Mouse (Mus musculus): ENCODE measurements at regions not wholly inside any gene's neighbourhood (a gene's known extent, or its start where the extent isn't known, plus 50 kb on each side); places are given as distances from the start of the nearest gene placed in this dataset.

DNA sequence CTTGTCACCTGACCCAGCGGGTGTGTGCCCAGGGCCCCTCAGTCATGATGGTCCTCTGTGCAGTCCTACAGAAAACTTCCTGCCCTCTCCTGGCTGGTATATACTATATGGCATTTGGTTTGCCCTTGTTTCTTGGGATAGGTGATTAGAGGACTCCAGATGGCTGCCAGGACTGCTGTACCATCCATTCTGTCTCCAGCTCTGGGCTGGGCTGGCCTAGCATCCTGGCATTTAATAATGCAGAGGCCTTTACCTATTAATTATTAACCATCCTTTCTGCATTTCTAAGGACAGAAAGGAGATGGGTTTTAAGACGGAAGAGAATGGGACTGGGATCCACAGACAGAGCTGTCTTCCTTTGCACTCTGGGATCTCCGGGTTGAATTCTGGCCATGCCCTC lies 288.7 kb upstream of the Myt1l start:
- Histone ChIP-seq H3K79me2 (ENCODE audit: inconsistent target) (no peaks in the 10 kb centered on the region), H3K27ac (no peak overlapping the region), H3K36me3 (ENCODE audit: inconsistent target) (no peaks in the 10 kb centered on the region), H3K4me3 (ENCODE audit: inconsistent target) (no peak overlapping the region)
- 78% methylated on average over 3 of the region's 3 CpGs for WGBS (ENCODE audit: missing documents)

GRCm38 (mm10) chr12:29239975-29240374 lies 288.2 kb upstream of the Myt1l start:
- Histone ChIP-seq H3K79me2 (ENCODE audit: inconsistent target) (no peaks in the 10 kb centered on the region), H3K4me3 (ENCODE audit: inconsistent target) (no peak overlapping the region), H3K27ac (no peak overlapping the region), H3K36me3 (ENCODE audit: inconsistent target) (no peaks in the 10 kb centered on the region)
- 54% methylated on average over 5 of the region's 5 CpGs for WGBS (ENCODE audit: missing documents)

DNA sequence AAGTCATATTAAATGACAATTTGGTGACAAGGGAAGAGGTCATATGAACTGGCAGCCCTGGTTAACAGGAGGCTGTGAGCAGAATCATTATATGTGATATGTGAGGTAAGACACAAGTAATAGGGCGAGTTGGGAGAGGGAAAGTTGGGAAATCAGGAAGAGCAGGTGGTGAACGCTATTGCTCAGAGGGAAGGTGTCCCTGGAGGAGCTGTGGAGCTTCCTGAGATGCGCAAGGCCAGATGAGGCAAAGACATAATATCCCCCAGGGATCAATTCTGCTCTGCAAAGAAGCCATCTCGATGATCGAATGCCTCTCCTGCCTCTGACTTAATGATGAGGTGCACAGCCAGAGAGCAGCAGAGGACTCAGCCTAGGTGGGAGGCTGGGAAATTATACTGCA lies 285.1 kb upstream of the Myt1l start:
- H3K36me3 ChIP-seq (ENCODE audit: inconsistent target), result no peaks in the 10 kb centered on the region
- 83% methylated on average over 5 of the region's 5 CpGs for WGBS (ENCODE audit: missing documents)
- H3K4me3 ChIP-seq (ENCODE audit: inconsistent target), result no peak overlapping the region

DNA sequence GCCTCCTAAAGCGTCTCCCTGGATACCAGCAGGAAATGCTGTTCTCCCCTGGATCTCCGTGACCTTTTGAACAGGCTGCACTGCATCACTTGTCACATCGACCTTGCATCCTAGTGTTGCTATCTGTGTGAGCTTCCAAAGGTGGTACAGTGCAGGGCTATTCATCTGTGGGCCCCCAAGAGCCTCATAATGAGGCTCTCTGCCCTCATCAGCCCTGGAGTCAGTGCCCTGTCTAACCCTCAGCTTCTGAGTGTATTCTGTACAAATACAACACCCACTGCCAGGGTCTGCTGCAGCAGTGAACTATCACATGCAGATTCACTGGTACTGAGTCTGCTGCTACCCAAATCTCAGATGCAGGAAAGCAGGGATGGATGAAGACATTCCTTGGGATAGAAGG lies 282.1 kb upstream of the Myt1l start:
- Histone ChIP-seq H3K27ac (no peak overlapping the region), H3K79me2 (ENCODE audit: inconsistent target) (no peaks in the 10 kb centered on the region), H3K4me3 (ENCODE audit: inconsistent target) (no peak overlapping the region), H3K36me3 (ENCODE audit: inconsistent target) (no peaks in the 10 kb centered on the region)
- WGBS (ENCODE audit: missing documents), result 66% methylated on average over 3 of the region's 3 CpGs

More for the DNA sequence above, 285.1 kb upstream of the Myt1l start:
- Histone ChIP-seq H3K79me2 (ENCODE audit: inconsistent target) (no peaks in the 10 kb centered on the region), H3K27ac (no peak overlapping the region)

GRCm38 (mm10) chr12:29247356-29247755 lies 280.8 kb upstream of the Myt1l start:
- H3K4me3 ChIP-seq (ENCODE audit: inconsistent target), result no peak overlapping the region
- no peaks in the 10 kb centered on the region for H3K79me2 ChIP-seq (ENCODE audit: inconsistent target)
- no peak overlapping the region for H3K27ac ChIP-seq
- no peaks in the 10 kb centered on the region for H3K36me3 ChIP-seq (ENCODE audit: inconsistent target)
- WGBS (ENCODE audit: missing documents), result 79% methylated on average over 5 of the region's 5 CpGs

DNA sequence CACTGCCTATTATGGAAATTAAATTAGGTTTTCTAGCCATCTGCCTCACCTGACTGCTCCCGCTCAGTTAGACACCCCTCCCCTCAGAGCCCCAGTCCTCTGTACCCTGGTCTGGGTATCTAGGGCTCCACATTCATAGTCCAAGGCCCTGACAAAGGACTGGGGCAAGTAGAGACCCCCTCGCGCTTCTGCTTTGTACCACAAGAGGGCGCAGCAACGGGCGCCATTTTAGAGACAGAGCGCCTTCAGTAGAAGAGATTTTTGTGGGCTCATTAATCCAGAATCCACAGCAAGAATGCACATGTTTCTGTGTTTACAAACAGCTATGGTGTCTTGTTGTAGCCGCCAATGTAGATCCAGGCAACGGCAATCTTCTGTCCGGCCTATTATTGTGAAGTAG lies 279.7 kb upstream of the Myt1l start:
- 91% methylated on average over 10 of the region's 10 CpGs for WGBS (ENCODE audit: missing documents)
- Histone ChIP-seq H3K4me3 (ENCODE audit: inconsistent target) (no peak overlapping the region), H3K36me3 (ENCODE audit: inconsistent target) (no peaks in the 10 kb centered on the region), H3K27ac (no peak overlapping the region), H3K79me2 (ENCODE audit: inconsistent target) (no peaks in the 10 kb centered on the region)

DNA sequence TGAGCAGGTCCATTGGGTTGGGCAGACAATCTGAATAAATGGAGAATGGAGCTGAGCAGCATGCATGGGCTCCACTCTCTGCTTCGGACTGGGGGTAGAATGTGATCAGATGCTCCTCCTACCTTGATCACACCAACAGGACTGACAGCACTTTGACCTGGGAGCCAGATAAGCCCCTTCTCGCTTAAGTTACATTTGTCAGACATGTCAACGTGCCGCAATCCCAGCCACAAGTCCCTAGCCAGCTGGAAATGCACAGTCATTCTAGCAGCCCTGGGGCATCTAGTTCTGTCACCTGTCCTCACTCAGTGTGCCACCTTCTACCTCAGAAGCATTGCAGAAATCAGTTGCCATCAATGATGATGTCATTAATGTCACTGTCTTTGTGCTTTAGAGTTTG lies 272.1 kb upstream of the Myt1l start:
- Histone ChIP-seq H3K79me2 (ENCODE audit: inconsistent target) (no peaks in the 10 kb centered on the region), H3K36me3 (ENCODE audit: inconsistent target) (no peaks in the 10 kb centered on the region), H3K27ac (no peak overlapping the region), H3K4me3 (ENCODE audit: inconsistent target) (no peak overlapping the region)
- WGBS (ENCODE audit: missing documents), result 89% methylated on average over 4 of the region's 4 CpGs

DNA sequence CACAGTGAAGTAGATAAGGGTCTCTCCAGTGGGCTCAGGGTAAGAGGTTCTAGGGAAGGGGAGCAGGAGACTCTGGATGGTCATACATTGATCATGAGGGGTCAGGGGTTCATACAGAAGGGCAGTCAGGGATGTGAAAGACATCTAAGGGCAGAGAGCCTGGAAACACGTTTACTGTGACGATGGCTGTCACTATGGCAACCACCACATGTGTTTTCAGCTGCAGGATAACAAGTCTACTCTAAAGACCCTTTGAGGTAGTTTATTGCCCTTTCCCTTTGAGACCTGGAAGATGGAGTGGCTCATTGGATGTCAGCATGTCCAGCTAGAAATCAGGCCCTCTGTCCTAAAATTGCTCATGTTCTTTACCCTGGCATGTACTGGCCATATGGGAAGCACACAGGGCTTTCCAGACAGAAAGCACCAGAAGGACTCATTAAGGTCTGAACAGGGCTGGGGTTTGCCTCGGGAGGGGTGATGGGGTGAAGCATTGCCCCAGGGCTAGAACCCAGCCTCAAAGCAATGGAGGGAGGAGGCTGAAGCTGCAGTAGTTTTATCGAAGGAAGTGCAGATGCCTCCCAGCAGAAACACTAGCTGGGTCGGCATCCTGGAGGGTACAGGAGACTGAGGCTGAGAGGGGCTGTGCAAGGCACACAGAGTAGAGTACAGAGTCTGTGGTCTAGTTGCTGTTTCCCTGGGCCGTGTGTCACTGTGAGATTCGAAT lies 271.0 kb upstream of the Myt1l start:
- Histone ChIP-seq H3K4me3 (ENCODE audit: inconsistent target) (no peak overlapping the region), H3K79me2 (ENCODE audit: inconsistent target) (no peaks in the 10 kb centered on the region), H3K27ac (no peak overlapping the region), H3K36me3 (ENCODE audit: inconsistent target) (no peaks in the 10 kb centered on the region)
- WGBS (ENCODE audit: missing documents), result 35% methylated on average over 7 of the region's 7 CpGs

DNA sequence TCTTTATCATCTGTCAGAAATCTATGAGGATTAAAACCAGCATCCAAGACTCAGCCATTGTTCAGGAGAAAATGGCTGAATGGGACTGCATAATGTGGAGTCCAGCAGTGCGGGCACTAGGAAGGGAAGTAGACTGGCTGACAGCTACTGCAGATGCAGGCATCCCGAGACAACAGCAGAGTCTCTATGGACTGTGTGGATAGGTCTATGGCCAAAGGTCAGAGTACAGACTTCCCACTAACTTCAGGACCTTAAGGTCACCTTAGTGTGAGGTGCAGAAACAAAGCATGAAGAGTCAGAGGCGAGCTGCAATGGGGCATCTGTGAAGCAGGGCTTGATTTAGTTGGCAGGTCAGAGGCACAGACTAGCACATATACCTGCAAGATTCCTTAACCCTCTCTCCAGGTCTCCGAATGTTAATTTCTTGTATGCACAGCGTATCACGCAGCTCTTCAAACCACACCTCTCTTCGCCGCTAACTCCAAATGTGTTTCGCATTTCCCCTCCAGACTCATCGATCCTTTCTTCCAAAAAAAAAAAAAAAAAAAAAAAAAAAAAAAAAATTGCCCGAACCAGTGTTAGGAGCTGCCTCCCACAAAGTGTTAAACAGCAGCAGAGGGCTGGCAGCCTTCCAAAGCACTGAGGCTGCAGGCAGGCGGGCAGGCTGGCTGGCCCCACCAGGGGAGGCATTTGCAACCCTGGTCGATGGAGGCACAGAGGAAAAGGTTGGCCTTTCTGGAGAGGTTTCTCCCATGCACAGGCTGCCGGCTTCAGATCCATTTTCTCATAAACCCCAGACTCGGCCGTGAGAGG lies 270.2 kb upstream of the Myt1l start:
- no peak overlapping the region for H3K4me3 ChIP-seq (ENCODE audit: inconsistent target)
- 25% methylated on average over 14 of the region's 16 CpGs for WGBS (ENCODE audit: missing documents)

GRCm38 (mm10) chr12:29258548-29258874 lies 269.7 kb upstream of the Myt1l start:
- Histone ChIP-seq H3K36me3 (ENCODE audit: inconsistent target) (no peaks in the 10 kb centered on the region), H3K4me3 (ENCODE audit: inconsistent target) (no peak overlapping the region), H3K27ac (no peak overlapping the region), H3K79me2 (ENCODE audit: inconsistent target) (no peaks in the 10 kb centered on the region)

More for the DNA sequence above, 270.2 kb upstream of the Myt1l start:
- Histone ChIP-seq H3K27ac (no peak overlapping the region), H3K79me2 (ENCODE audit: inconsistent target) (no peaks in the 10 kb centered on the region), H3K36me3 (ENCODE audit: inconsistent target) (no peaks in the 10 kb centered on the region)

DNA sequence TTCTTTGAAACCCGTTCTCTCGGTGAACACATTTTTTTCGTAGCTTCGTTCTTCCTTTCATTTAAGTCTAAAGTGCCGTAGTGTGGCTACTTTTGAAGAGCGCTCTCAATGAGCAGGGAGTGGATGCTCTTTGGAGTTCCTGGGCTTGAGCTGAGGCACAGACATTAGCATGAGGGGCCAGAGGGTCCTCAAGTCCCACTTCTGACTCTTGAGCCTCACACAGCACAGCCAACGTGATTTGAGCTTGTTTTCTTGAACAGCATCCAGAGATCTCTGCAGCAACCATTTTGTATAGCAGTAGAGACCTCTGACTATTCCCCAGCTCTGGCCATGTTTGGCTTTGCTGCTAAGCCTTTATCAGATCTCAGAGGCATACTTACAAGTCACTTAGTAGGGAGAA lies 269.2 kb upstream of the Myt1l start:
- WGBS (ENCODE audit: missing documents), result 90% methylated on average over 7 of the region's 7 CpGs
- no peak overlapping the region for H3K27ac ChIP-seq

DNA sequence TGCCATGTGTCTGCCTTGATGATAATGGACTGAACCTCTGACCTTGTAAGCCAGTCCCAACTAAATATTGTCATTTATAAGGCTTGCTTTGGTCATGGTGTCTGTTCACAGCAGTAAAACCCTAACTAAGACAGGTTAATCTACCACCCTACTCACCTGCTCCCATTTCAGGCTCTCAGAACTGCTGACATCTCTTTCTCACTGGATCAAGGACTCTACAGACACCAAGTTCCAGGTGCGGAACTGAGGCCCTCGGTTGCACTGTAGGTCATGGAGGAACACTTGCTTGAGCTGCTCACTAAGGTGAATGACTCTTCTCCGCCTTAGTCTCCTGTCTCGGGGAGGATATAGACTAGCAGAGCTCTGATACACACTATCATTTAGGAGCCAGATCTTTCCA lies 254.0 kb upstream of the Myt1l start:
- H3K36me3 ChIP-seq (ENCODE audit: inconsistent target), result no peaks in the 10 kb centered on the region
- WGBS (ENCODE audit: missing documents), result 96% methylated on average over 4 of the region's 4 CpGs
- no peak overlapping the region for H3K27ac ChIP-seq
- H3K79me2 ChIP-seq (ENCODE audit: inconsistent target), result no peaks in the 10 kb centered on the region
- no peak overlapping the region for H3K4me3 ChIP-seq (ENCODE audit: inconsistent target)

More for the DNA sequence above, 269.2 kb upstream of the Myt1l start:
- H3K79me2 ChIP-seq (ENCODE audit: inconsistent target), result no peaks in the 10 kb centered on the region
- H3K4me3 ChIP-seq (ENCODE audit: inconsistent target), result no peak overlapping the region
- H3K36me3 ChIP-seq (ENCODE audit: inconsistent target), result no peaks in the 10 kb centered on the region

GRCm38 (mm10) chr12:29275676-29276075 lies 252.5 kb upstream of the Myt1l start:
- 84% methylated on average over 4 of the region's 4 CpGs for WGBS (ENCODE audit: missing documents)
- Histone ChIP-seq H3K4me3 (ENCODE audit: inconsistent target) (no peak overlapping the region), H3K36me3 (ENCODE audit: inconsistent target) (no peaks in the 10 kb centered on the region), H3K27ac (no peak overlapping the region), H3K79me2 (ENCODE audit: inconsistent target) (no peaks in the 10 kb centered on the region)

- WGBS (ENCODE audit: missing documents), result 10% methylated on average over 13 of the region's 13 CpGs
- no peak overlapping the region for H3K27ac ChIP-seq
- no peaks in the 10 kb centered on the region for H3K79me2 ChIP-seq (ENCODE audit: inconsistent target)
- no peak overlapping the region for H3K4me3 ChIP-seq (ENCODE audit: inconsistent target)
- no peaks in the 10 kb centered on the region for H3K36me3 ChIP-seq (ENCODE audit: inconsistent target)
These were observed 248.5 kb upstream of the Myt1l start for GRCm38 (mm10) chr12:29279631-29280080.

- Histone ChIP-seq H3K27ac (no peak overlapping the region), H3K4me3 (ENCODE audit: inconsistent target) (no peak overlapping the region), H3K36me3 (ENCODE audit: inconsistent target) (no peaks in the 10 kb centered on the region), H3K79me2 (ENCODE audit: inconsistent target) (no peaks in the 10 kb centered on the region)
- 28% methylated on average over 9 of the region's 9 CpGs for WGBS (ENCODE audit: missing documents)
These were observed 247.9 kb upstream of the Myt1l start for GRCm38 (mm10) chr12:29280081-29280788.
